Mouse (Mus musculus) stomach, postnatal 0 days (tissue): ENCODE data around the gene Usp42.

ENCODE experiments used
- CTCF ChIP-seq: IDR thresholded peaks from 2 replicates; pipeline ENCODE4 v1.5.1; 2016; ENCODE audit warnings: antibody characterized with exemption, low read depth, mild to moderate bottlenecking, moderate library complexity
- EP300 ChIP-seq: optimal IDR thresholded peaks from 2 replicates; pipeline ENCODE3; 2016; ENCODE audit warnings: antibody characterized with exemption

GRCm38 (mm10) chr5:143686456-143686855, 45.6 kb downstream of the Usp42 start:
- TF ChIP-seq EP300 (no peak), CTCF (no peak)
